Mouse (Mus musculus) hindbrain, embryonic 12.5 days (tissue): ENCODE data around the gene Csnk1g1. TPM values are rescaled to one million over a fixed set of nuclear protein-coding genes. Genes with fewer than 3 reads are reported as not detected.

ENCODE experiments used
- ATAC-seq: fragments of 200-750 bp; cut with Nextera tagmentation; 2 replicates; pipeline ENCODE4 v1.8.0; 2017; ENCODE audit warnings: moderate TSS enrichment; ENCODE audit not compliant: low FRiP score
- H3K27ac ChIP-seq: fragments of 300-500 bp; sonication (generic); 2 replicates; pipeline ENCODE4 v1.5.1; 2016; ENCODE audit warnings: mild to moderate bottlenecking
- H3K27me3 ChIP-seq: fragments of 300-500 bp; sonication (generic); 2 replicates; pipeline ENCODE4 v1.6.1; 2016; ENCODE audit warnings: mild to moderate bottlenecking
- H3K36me3 ChIP-seq: fragments of 300-500 bp; sonication (generic); 2 replicates; pipeline ENCODE4 v1.6.1; 2016; ENCODE audit warnings: mild to moderate bottlenecking
- H3K4me1 ChIP-seq: fragments of 300-500 bp; sonication (generic); 2 replicates; pipeline ENCODE4 v1.6.1; 2016
- H3K4me2 ChIP-seq: fragments of 300-500 bp; sonication (generic); replicated peaks from 2 replicates; pipeline ENCODE4 v1.6.1; 2016; ENCODE audit warnings: mild to moderate bottlenecking
- H3K4me3 ChIP-seq: fragments of 300-500 bp; sonication (generic); 2 replicates; pipeline ENCODE4 v1.5.1; 2016; ENCODE audit warnings: mild to moderate bottlenecking
- H3K9ac ChIP-seq: fragments of 300-500 bp; sonication (generic); 2 replicates; pipeline ENCODE4 v1.6.1; 2016; ENCODE audit warnings: mild to moderate bottlenecking, moderate library complexity
- H3K9me3 ChIP-seq: fragments of 300-500 bp; sonication (generic); replicated peaks from 2 replicates; pipeline ENCODE4 v1.6.1; 2016; ENCODE audit warnings: mild to moderate bottlenecking
- WGBS: fragments of 180-500 bp; shearing (Covaris S2); methylation state at CpG from one replicate; pipeline ENCODE4 v1.1.7; 2016; 5-methylcytosine and 5-hydroxymethylcytosine counted together
- polyA plus RNA-seq: library from polyadenylated mRNA; unstranded; fragments of >200 nt; fragmentation: Nextera tagmentation; extraction: Ambion mirVana; gene quantifications from 2 replicates; pipeline ENCODE4 v1.2.1, GENCODE M21; 2016

Gene Csnk1g1
- polyA plus RNA-seq, 1 experiment from 2014 or later: 24.8 TPM

DNA sequence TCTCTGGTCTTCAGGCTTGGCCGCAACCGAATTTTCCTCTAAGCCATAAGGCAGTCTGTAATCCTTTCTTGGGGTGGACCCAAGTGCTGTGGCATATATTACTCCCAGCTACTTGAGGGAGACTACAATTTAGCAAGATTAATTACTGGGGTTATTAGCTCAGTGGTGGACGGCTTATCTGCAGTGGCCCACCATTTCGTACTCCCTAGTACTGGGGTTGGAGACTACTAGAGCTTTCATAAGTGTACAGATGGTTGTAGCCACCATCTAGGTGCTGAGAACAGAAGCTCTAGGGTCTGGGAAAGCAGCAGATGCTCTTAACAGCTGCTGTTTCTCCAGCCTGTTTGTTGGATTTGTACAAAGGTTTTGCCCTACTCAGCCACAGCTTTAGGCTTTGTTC lies 152.3 kb downstream of the Csnk1g1 start:
- H3K27ac ChIP-seq: peak overlapping the region; percentile 57
- ATAC-seq: no peak
- H3K9me3 ChIP-seq: no peaks in the 10 kb centered on the region
- 42% methylated on average over 4 of the region's 4 CpGs for WGBS
- peaks cover 33% of the 10 kb centered on the region for H3K36me3 ChIP-seq
- peak overlapping the region; percentile 78 for H3K4me3 ChIP-seq
- H3K4me2 ChIP-seq: peak overlapping the region; percentile 75
- 0 out of 2 replicates have a peak, but pooled peaks cover 3% of the 10 kb centered on the region for H3K27me3 ChIP-seq
- peaks cover 17% of the 10 kb centered on the region for H3K4me1 ChIP-seq
- H3K9ac ChIP-seq: peak overlapping the region; percentile 90

DNA sequence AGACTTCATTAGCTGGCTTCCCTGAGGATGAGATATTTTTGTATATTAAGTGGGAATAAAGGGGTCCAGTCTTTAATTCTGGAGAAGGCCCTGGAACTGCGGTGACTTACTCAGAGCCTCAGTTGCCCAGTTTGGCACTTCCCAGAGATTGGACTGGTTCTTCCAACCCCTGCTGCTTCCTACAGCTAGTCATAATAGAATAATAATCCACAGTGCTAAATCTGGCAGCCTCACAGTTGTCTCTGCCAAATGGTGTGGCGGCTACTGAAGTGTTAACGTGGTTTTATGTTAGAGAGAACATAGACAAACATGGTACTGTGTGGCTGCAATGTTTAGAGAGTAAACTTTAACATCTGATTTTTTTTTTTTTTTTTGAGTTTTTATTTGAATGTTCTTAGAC lies 152.9 kb downstream of the Csnk1g1 start:
- Histone ChIP-seq H3K27ac (peak overlapping the region; percentile 57; the same call in 1 of the 2 replicates), H3K4me1 (peaks cover 17% of the 10 kb centered on the region), H3K9me3 (no peaks in the 10 kb centered on the region), H3K4me3 (peak overlapping the region; percentile 78), H3K4me2 (peak overlapping the region; percentile 75), H3K27me3 (peaks cover 8% of the 10 kb centered on the region; the same call in 1 of the 2 replicates), H3K9ac (peak overlapping the region; percentile 90), H3K36me3 (peaks cover 40% of the 10 kb centered on the region)
- no peak for ATAC-seq
- WGBS: 80% methylated on average over 3 of the region's 3 CpGs

DNA sequence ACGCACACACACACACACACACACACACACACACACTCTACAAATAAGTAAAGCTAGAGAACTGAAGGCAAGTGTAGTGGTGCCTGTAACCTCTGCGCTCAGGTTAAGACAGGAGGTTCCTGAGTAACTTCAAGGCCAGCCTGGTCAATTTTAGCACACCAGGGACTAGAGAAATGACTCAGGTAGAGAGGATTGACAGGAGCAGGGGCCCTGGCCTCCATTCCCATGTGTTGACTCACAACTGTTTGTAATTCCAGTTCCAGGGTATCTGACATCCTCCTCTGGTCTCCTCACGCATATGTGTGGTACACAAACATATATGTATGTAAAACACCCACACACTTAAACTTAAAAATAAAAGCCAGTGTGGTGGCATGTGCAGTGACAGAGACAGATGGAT lies 154.7 kb downstream of the Csnk1g1 start:
- ATAC-seq: no peak
- Histone ChIP-seq H3K4me1 (peaks cover 17% of the 10 kb centered on the region), H3K27me3 (peaks cover 26% of the 10 kb centered on the region), H3K4me2 (no peak overlapping the region), H3K9me3 (no peaks in the 10 kb centered on the region), H3K36me3 (peaks cover 48% of the 10 kb centered on the region), H3K4me3 (no peak overlapping the region), H3K9ac (no peak overlapping the region), H3K27ac (no peak overlapping the region)
- WGBS: 99% methylated on average over 3 of the region's 3 CpGs

DNA sequence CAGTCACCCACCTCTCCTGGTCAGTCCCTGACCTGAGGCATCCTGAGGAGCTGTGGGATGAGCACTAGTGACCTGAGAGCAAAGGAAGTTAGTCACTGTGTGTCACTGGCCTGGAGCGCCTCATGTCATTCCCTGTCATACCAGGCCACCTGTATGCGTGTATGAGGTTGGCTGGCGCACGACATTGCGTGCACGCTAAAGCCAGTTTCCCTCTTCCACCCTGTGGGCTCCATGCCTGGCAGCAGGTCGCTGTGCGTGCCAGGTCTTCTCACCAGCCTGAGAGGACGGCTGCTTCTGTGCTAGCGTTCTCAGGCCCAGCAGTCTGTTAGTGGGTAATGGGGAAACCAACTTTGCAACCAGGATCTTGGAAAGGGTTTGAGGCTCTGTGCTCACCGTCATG lies 155.6 kb downstream of the Csnk1g1 start:
- WGBS: 92% methylated on average over 11 of the region's 11 CpGs
- peaks cover 34% of the 10 kb centered on the region for H3K27me3 ChIP-seq
- no peak overlapping the region for H3K4me3 ChIP-seq
- peaks cover 20% of the 10 kb centered on the region for H3K4me1 ChIP-seq
- H3K27ac ChIP-seq: no peak overlapping the region
- peaks cover 48% of the 10 kb centered on the region for H3K36me3 ChIP-seq
- no peak overlapping the region for H3K9ac ChIP-seq
- H3K4me2 ChIP-seq: no peak overlapping the region
- ATAC-seq: no peak
- H3K9me3 ChIP-seq: no peaks in the 10 kb centered on the region

DNA sequence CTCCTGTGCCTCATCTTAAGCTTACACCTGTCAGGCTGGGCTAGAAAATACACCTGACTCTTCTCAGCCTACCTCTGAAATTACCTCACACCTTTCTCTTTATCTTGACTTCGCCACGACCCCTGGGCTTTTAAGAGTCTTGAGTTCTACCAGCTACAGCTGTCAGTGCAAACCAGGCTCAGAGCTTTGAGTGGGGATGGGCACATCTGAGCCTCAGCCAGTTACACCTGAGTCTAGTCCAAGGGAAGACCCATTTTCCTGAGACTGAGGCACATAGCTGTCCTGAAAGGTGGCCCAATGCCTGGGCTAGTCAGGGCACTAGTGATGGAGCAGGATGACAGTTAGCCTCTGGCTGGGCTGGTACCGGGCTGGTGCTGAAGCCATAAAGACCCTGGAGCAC lies 158.1 kb downstream of the Csnk1g1 start:
- H3K36me3 ChIP-seq: peaks cover 48% of the 10 kb centered on the region
- WGBS: 93% methylated on average over 3 of the region's 3 CpGs
- H3K27me3 ChIP-seq: peaks cover 45% of the 10 kb centered on the region
- H3K27ac ChIP-seq: no peak overlapping the region
- H3K4me3 ChIP-seq: no peak overlapping the region
- ATAC-seq: no peak
- no peak overlapping the region for H3K4me2 ChIP-seq
- H3K4me1 ChIP-seq: peaks cover 11% of the 10 kb centered on the region
- H3K9ac ChIP-seq: no peak overlapping the region
- H3K9me3 ChIP-seq: no peaks in the 10 kb centered on the region

DNA sequence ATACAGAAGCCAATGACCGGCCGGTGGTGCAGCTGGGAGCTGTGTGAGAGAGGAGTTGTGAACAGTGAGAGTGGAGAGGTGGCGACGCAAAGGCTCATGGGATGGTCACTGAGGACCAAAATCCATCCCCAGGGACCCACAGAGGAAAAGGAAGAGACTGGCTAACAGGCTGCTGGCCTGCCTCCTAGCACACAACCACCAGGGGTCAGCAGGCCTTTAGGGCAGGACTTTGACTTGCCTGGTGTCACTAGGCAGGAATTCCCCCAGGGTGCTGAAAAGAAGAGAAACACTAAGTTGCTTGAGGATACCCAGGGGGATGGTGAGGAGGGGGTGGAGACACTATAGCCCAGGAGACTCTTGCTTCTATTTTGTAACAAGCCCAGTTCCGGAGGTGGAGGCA lies 158.8 kb downstream of the Csnk1g1 start:
- no peak for ATAC-seq

DNA sequence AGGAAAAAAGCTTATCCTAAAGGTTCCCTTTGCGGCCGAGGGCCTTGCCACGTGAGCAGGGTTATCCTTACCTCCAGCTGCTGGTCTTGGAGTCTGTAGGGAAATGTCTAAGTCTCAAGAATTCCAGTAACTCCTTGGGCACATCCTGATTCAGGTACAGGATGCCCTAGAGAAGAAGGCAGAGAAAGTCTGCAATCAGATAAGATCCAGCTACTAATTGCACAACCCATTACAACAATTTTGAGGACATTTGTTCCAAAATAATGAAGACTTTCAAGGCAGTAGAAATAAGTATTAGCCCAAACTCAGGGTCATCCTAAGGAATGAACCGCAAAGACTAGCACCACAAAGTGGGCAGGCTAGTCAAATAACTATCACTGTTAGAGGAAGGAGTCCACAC lies 159.3 kb downstream of the Csnk1g1 start:
- no peak for ATAC-seq
- Histone ChIP-seq H3K36me3 (peaks cover 41% of the 10 kb centered on the region), H3K4me3 (no peak overlapping the region), H3K27ac (no peak overlapping the region), H3K9me3 (no peaks in the 10 kb centered on the region), H3K4me2 (no peak overlapping the region), H3K27me3 (peaks cover 45% of the 10 kb centered on the region), H3K9ac (no peak overlapping the region), H3K4me1 (peaks cover 11% of the 10 kb centered on the region)
- 63% methylated on average over 4 of the region's 4 CpGs for WGBS

More for the DNA sequence above, 158.8 kb downstream of the Csnk1g1 start:
- H3K36me3 ChIP-seq: peaks cover 46% of the 10 kb centered on the region
- peaks cover 11% of the 10 kb centered on the region for H3K4me1 ChIP-seq
- H3K27me3 ChIP-seq: peaks cover 45% of the 10 kb centered on the region
- H3K27ac ChIP-seq: no peak overlapping the region
- H3K9ac ChIP-seq: no peak overlapping the region
- no peaks in the 10 kb centered on the region for H3K9me3 ChIP-seq
- H3K4me2 ChIP-seq: no peak overlapping the region
- no peak overlapping the region for H3K4me3 ChIP-seq
- WGBS: 21% methylated on average over 5 of the region's 5 CpGs

DNA sequence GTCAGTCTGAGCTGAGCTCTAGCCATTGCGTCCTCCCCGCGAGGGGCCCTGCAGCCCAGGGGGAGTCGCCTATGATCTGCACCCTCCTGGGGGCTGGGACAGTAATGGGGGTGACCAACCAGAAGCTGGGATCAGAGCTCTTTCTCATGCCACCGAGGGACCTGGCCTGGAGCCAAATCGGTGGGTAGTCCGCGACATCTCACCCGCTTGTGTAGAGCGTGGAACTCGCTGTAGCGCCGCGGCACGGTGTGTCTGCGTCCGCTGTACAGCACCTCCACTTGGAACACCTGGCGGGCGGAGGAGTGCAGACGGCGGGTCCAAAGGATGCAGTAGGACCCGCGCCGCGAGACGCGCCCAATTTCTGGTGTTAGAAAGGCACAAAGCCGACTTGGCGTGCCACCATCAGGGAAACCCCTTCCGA lies 160.3 kb downstream of the Csnk1g1 start:
- Histone ChIP-seq H3K4me3 (peak overlapping the region; percentile 42), H3K36me3 (peaks cover 32% of the 10 kb centered on the region), H3K4me1 (peaks cover 11% of the 10 kb centered on the region), H3K4me2 (peak overlapping the region; percentile 66), H3K27ac (no peak overlapping the region), H3K9me3 (no peaks in the 10 kb centered on the region), H3K9ac (peak overlapping the region; percentile 62), H3K27me3 (peaks cover 45% of the 10 kb centered on the region)
- under 1% methylated on average over 30 of the region's 30 CpGs for WGBS
- peak; percentile 39; the same call in 1 of the 2 replicates for ATAC-seq

DNA sequence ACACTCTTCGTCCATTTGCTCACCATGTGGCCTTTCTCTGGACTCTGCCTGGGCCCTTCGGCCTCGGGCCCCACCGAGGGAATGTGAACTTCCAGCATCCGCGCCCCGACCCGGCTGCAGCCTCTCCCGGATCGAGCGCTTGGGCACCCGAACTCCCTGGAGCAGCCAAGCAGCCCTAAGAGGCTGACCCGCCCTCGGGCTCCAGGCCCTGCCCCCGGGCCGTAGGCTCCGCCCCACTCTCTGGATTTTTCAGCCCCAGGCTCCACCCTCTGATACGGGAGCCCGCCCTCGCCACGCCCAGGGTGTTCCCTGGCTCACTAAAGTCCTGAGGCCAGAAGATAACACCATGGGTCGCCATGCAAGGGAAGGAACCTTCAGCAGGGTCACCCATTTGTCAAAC lies 160.9 kb downstream of the Csnk1g1 start, which contains the start of gene Snx22:
Gene Snx22 (minus strand): TSS at position 137 of the 400 bp plus-strand sequence.
- peak within 1 kb of the TSS; percentile 66 for H3K4me2 ChIP-seq
- no peak within 1 kb of the TSS for H3K27ac ChIP-seq
- H3K9ac ChIP-seq: peak within 1 kb of the TSS; percentile 62
- ATAC-seq: peak; percentile 87
- 0 out of 2 replicates have a peak, but pooled peaks cover 2% of the 10 kb centered on the region for H3K9me3 ChIP-seq
- peaks cover 11% of the 10 kb centered on the region for H3K4me1 ChIP-seq
- H3K36me3 ChIP-seq: peaks cover 26% of the 10 kb centered on the region
- H3K4me3 ChIP-seq: peak within 1 kb of the TSS; percentile 42
- WGBS: under 1% methylated on average over 22 of the region's 22 CpGs
- peaks cover 45% of the 10 kb centered on the region for H3K27me3 ChIP-seq

DNA sequence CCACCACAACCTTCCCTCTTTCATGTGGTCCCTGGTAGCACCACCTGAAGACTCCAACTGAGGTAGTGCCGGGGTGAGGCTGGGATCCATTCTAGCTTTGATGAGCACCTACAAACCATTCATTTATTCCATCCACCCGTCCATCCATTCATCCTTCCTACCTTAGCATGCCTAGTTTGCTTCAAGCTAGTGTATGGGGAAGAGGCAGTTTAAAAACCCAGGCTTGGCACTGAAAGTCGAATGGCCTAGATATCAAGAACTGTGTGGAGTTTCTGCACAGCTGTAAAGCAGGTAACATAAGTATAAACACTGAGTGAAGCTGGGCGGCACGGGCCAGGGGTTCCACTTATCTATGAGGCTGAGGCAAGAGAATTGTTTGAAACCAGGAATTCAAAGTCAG lies 161.4 kb downstream of the Csnk1g1 start:
- no peak overlapping the region for H3K27ac ChIP-seq
- H3K36me3 ChIP-seq: peaks cover 23% of the 10 kb centered on the region
- H3K4me3 ChIP-seq: no peak overlapping the region
- H3K9me3 ChIP-seq: 0 out of 2 replicates have a peak, but pooled peaks cover 2% of the 10 kb centered on the region
- H3K4me1 ChIP-seq: peaks cover 11% of the 10 kb centered on the region
- no peak for ATAC-seq
- 86% methylated on average over 5 of the region's 5 CpGs for WGBS
- H3K27me3 ChIP-seq: peaks cover 45% of the 10 kb centered on the region
- no peak overlapping the region for H3K4me2 ChIP-seq
- H3K9ac ChIP-seq: no peak overlapping the region

DNA sequence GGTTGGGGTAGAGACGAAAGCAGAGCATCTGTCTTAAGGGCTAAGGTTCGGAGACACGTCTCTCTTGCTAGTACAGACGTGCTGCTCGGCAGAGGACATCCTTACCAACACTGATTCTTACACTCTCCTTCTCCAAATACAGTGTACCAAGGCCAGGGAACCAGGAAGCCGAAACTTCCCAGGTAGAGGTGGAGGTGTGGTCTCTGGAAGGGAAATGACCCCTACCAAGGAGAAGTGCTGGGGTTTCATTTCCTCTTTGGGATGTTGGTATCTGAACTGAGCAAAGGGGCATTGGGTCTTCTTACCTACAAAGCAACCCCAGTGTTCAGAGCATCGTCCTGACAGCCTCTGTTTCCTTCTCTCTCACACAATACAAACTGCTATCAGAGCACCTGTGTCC lies 164.0 kb downstream of the Csnk1g1 start:
- 0 out of 2 replicates have a peak, but pooled peaks cover 2% of the 10 kb centered on the region for H3K9me3 ChIP-seq
- no peak for ATAC-seq
- no peak overlapping the region for H3K9ac ChIP-seq
- H3K36me3 ChIP-seq: no peaks in the 10 kb centered on the region
- no peak overlapping the region for H3K4me3 ChIP-seq
- no peak overlapping the region for H3K27ac ChIP-seq
- no peak overlapping the region for H3K4me2 ChIP-seq
- H3K27me3 ChIP-seq: peaks cover 26% of the 10 kb centered on the region
- peaks cover 11% of the 10 kb centered on the region for H3K4me1 ChIP-seq
- WGBS: 84% methylated on average over 7 of the region's 7 CpGs

DNA sequence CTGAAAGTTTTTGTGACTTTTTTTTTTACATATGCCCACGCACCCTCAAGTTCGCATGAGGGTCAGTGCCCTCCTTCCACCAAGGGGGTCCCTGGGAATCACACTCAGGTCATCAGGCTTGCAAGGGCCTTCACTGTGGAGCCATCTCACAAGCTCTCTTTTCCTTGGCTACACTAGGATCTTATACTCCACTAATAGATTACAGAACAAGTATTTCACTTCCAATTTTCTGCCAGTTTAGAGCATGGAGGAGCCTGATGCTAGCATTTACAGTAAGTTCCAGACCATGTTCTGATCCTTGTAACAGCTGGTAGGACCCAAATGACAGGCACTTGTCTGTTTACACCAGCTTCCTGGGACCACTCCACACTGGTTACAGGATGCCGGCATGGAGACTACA lies 169.3 kb downstream of the Csnk1g1 start:
- H3K4me1 ChIP-seq: peaks cover 4% of the 10 kb centered on the region; the same call in 1 of the 2 replicates
- H3K4me2 ChIP-seq: peak overlapping the region; percentile 30; the same call in 1 of the 2 replicates
- H3K27ac ChIP-seq: peak overlapping the region; percentile 45
- no peaks in the 10 kb centered on the region; the same call in 1 of the 2 replicates for H3K27me3 ChIP-seq
- 61% methylated on average over 3 of the region's 3 CpGs for WGBS
- 0 out of 2 replicates have a peak overlapping the region, but pooled peaks have one; percentile 23 for H3K9ac ChIP-seq
- H3K36me3 ChIP-seq: no peaks in the 10 kb centered on the region
- H3K4me3 ChIP-seq: no peak overlapping the region
- ATAC-seq: no peak
- H3K9me3 ChIP-seq: 0 out of 2 replicates have a peak, but pooled peaks cover 2% of the 10 kb centered on the region

DNA sequence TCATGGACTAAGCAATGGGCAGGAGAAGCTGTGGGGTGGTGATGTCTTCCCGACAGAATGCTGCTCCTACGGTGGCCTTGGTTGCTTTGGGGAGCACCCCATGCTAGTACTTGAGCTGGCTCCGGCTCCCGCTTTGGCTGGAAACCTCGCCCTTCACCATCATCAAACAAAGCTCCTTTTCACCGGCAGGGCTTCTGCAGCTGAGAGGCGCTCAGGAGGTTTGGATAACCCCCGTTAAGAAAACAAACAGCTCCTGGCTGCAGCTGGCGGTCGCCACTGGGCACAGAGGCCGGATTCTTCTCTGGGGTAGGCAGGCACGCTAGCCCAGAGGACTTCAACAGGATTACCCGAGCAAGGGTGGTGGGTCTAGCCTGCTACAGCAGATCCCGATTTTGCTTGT lies 169.8 kb downstream of the Csnk1g1 start:
- 0 out of 2 replicates have a peak, but pooled peaks cover 2% of the 10 kb centered on the region for H3K9me3 ChIP-seq
- ATAC-seq: no peak
- WGBS: 13% methylated on average over 14 of the region's 14 CpGs
- peak overlapping the region; percentile 30; the same call in 1 of the 2 replicates for H3K4me2 ChIP-seq
- H3K27ac ChIP-seq: peak overlapping the region; percentile 45
- no peaks in the 10 kb centered on the region for H3K27me3 ChIP-seq
- no peaks in the 10 kb centered on the region for H3K36me3 ChIP-seq
- H3K4me3 ChIP-seq: no peak overlapping the region
- peak overlapping the region; percentile 23; the same call in 1 of the 2 replicates for H3K9ac ChIP-seq
- peaks cover 4% of the 10 kb centered on the region; the same call in 1 of the 2 replicates for H3K4me1 ChIP-seq
